Mouse (Mus musculus) layer of hippocampus, postnatal 36 days (tissue): ENCODE results near the gene Cpsf2. TPM values are rescaled to one million over a fixed set of nuclear protein-coding genes. Genes with fewer than 3 reads are reported as not detected.

Experiments used
- DNase-seq, 2 experiments: peaks; one replicate each; pipeline ENCODE4 v3.0.0; 2022
- total RNA-seq, 2 experiments: library from RNA; stranded (reverse); gene quantifications; 2 replicates each; pipeline ENCODE4 v1.2.3; 2021

The Cpsf2 gene
- total RNA-seq, 2 experiments from 2014 or later: 27.8 to 28.8 TPM

DNA sequence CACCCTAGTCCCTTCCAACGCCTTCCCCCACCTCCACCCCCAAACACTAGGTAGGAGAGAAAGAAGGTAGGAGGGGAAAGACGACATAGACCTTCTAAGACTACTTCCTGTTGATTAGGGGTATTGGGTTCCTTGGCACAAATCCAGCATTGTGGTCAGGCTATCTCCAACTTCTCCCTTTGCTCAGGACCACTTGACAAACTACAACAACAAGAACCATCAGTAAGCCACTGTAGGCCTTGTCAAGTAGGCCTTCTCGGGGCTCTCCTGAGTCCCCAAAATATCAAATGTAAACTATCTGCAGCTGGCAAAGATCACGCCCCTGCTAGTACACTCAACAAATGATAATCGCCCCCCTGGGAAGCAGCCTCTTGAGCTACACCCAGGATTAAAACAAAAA is 4.5 kb downstream of the Cpsf2 start:
- DNase-seq: no peak

- DNase-seq: no peak
Measured at GRCm38 (mm10) chr12:101981559-101981958, 5.8 kb downstream of the Cpsf2 start.

DNA sequence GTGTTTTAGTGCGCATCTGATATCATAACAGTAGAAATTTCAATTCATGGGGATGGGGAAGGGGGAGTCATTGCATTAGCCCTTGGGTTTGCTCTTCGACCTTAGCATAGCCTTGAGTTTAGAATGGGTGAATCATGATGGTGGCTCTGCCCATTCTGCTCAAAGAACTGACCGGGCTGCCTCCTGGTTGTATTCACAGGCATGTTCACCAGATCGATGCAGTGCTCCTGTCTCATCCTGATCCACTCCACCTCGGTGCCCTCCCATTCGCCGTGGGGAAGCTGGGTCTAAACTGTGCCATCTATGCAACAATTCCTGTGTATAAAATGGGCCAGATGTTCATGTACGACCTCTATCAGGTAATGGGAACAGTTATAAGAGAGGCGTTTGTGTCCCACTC is 7.2 kb downstream of the Cpsf2 start:
- no peak for DNase-seq

- no peak for DNase-seq
Measured at GRCm38 (mm10) chr12:101985110-101985509, 9.3 kb downstream of the Cpsf2 start.

GRCm38 (mm10) chr12:101987659-101988058 is 11.9 kb downstream of the Cpsf2 start:
- no peak for DNase-seq

DNA sequence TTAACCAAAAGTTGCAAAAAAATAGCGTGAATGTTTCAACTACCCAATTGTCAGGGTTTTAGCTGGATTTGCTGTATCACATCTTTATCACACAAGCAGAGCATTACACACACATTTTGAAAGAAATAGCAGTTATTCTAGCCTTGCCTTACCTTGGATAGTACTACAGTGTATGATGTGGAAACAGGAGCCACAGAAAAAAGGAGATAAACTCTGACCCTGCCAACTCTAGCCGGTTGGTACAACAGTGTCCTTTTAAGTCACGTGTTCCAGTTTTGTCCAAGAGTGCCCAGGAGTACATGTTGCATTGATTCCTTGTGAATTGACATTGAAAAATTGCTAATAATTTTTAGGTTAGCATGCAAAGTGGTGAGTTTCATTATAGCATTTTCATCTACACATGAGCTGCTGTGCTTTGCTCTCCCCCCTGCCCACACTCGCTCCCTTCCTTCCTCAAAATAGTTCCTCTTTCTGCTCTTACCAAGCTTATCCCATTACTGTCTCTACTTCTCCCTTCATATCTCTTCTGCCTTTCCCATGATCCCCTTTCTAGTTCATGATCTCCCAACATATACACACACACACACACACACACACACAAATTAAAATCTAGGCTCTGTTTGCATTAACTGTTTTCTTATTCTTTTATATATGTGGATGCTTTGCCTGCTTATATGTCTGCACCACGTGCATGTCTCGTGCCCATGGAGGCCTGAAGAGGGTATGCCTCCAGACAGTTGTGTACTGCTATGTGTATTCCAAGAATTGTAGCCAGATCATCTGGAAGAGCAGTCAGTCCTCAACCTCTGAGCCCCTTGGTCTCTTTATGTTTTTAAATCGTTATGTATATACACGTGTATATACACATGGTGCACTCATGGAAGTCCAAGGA is 19.0 kb downstream of the Cpsf2 start:
- DNase-seq: no peak

DNA sequence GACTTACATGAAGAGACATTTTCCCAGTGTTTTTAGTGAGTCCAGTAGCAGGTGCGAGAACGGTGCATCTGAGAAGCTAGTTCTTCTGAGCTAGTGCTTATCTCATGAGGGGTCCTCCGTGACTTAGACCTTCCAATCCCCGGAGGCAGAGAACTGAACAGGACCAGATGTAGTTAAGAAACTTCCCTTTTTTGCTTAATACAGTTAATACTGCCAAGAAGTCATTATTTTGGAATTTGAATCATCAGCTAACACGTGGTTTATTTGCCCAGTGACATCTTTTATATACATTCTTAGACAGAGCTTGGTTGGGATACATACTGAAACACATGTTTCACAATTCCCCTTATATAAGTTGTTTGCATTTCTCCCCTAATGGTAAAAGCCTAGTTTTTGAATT is 23.1 kb downstream of the Cpsf2 start:
- DNase-seq: no peak

DNA sequence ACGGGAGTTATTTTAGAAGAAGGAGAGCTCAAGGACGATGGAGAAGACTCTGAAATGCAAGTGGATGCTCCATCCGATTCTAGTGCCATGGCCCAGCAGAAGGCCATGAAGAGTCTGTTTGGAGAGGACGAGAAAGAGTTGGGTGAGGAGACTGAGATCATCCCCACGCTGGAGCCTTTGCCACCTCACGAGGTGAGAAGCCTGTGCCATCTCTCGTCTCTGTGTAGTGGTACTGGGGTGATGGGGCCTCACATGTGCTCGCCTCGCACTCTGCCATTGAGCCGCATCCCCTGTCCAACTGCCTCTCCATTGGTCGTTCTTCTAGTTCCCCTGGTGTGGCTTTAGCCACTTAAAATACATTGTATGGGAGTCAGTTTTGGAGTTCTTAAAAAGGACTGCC is 25.0 kb downstream of the Cpsf2 start:
- DNase-seq: no peak

- DNase-seq: no peak
Measured at GRCm38 (mm10) chr12:102008111-102008977, 32.6 kb downstream of the Cpsf2 start.

DNA sequence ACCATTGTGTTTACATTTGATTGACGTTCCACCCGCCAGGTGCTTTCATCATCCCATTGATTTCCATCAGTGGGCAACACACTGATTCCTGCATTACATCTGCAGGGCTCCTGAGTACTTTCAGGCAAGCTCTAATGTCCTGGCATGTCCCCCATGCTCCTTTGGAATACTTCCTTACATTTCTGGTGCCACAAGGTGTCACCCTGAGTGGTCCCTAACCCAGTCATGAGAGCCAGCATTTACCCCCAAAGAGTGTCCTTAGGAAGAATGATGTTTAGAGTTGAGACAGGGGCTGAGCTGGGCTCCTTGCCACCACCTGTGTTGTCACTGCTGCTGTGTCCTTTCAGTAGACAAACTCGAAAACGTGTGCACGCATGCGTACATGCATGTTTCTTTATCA is 33.8 kb downstream of the Cpsf2 start:
- no peak for DNase-seq

- DNase-seq: no peak
Measured at GRCm38 (mm10) chr12:102014411-102014810, 38.6 kb downstream of the Cpsf2 start.

DNA sequence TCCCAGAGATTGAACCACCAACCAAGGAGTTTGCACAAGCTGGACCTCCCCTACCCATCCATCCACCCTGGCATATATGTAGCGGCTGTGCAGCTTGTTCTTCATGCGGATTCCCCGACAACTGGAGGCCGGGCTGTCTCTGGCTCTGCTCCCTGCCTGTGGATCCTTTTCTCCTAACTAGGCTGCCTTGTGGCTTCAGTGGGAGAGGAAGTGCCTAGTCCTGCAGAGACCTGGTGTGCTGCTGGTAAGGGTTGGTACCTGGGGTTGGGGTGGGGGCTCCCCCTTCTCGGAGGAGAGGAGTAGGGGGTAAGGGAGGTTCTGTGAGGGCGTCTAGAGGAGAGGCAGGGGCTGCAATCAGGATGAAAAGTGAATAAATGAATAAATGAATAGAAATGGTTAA is 39.3 kb downstream of the Cpsf2 start:
- DNase-seq: no peak

DNA sequence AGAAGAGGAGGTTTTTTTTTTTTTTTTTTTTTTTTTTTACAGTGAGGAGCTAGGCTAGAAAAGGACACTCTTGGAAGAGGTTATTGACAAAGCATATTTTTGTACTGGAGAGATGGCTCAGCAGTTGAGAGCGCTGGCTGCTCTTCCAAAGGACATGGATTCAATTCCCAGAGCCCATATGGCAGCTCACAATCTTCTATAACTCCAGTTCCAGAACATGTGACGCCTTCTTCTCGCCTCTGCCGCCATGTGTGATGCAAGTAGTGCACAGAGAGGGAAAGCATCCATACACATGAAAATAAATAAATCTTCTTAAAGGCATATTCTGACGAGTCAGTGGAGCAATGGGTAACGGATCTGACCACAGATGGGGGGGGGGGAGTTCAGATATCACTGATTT is 46.1 kb downstream of the Cpsf2 start:
- no peak for DNase-seq

DNA sequence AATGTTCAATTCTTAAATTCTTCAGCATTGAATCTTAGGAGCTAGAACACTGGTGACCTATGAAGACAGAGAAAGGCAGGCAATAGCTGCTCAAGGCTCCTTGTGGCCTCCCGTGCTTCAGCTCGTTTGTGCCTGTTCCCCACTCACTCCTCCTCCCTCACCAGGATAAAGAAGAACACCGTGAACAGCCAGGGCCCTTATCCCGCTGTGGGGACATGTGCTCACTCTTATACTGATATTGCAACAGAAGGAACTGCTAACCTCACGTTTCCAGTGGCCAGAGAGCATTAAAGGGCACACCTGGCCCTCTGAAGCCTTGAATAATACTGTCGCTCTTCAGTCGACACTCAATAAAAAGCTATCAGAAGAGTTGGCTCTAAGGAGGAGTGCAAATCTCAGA is 53.4 kb downstream of the Cpsf2 start:
- DNase-seq: no peak

DNA sequence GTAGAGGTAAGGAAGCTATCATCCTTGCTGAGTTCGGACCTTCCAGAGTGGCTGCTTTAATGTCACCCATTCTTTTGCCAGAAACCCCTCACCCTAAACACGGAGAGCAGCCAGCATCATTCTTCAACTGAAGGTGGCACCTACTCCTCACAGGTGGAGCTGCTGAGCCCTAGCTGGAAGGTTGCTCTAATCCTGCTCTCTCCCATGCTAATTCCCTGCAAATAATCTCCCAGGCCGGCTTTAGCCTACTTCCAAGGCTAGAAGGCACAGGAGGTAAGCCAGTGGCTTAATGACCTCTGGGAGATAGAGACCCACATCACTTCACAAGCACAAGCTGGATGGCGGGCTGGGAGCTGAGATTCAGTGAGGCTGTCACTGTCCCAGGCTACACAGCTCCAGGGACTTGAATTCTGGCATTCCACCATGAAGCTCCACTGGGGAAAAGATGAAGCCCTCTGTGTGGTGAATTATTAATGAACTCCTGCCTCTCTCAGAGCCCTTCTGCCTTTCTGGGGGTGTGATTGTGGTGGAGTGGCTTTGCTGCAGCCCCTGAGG is 54.2 kb downstream of the Cpsf2 start:
- no peak for DNase-seq

- DNase-seq: no peak
Measured at GRCm38 (mm10) chr12:102034934-102035333, 59.1 kb downstream of the Cpsf2 start.

GRCm38 (mm10) chr12:102039861-102040260 is 64.1 kb downstream of the Cpsf2 start:
- no peak for DNase-seq

GRCm38 (mm10) chr12:102041699-102042098 is 65.9 kb downstream of the Cpsf2 start:
- DNase-seq: no peak

DNA sequence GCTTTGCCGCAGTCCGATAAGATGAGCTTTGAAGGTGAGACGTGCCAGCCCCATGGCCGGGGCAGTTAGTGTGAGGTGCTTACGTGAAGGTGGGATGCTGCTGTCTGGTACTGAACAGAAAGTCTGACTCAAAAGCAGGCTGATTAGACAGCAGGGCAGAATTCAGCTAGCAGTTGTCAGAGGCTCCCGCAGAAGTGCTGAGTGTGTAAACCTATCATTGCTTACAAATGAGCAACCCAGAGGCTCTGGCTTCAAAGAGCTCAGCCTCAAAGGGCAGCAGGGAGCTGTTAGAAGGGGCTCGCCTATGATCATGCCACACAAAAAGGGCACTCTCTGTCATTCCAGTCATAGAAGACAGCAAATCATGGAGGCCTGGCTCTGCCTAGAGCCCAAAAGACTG is 66.5 kb downstream of the Cpsf2 start:
- DNase-seq: no peak

- no peak for DNase-seq
Measured at GRCm38 (mm10) chr12:102043840-102044239, 68.1 kb downstream of the Cpsf2 start.

DNA sequence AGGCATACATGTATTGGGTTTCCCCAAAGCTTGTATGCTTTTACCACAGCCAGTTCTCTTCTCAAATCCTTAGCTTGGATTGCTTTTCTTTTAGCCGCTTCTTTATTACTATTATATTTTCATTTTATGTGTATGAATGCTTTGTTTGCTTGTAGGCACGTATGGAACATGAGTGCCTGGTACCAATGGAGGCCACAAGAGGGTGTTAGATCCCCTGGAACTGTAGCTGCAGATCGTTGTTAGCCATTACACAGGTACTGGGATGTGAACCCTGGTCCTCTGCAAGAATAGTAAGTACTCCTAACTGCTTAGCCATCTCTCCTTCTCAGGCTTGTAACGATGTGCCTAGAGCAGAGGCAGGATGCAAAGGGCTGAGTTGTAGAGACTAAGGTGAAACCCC is 78.4 kb downstream of the Cpsf2 start:
- DNase-seq: no peak

DNA sequence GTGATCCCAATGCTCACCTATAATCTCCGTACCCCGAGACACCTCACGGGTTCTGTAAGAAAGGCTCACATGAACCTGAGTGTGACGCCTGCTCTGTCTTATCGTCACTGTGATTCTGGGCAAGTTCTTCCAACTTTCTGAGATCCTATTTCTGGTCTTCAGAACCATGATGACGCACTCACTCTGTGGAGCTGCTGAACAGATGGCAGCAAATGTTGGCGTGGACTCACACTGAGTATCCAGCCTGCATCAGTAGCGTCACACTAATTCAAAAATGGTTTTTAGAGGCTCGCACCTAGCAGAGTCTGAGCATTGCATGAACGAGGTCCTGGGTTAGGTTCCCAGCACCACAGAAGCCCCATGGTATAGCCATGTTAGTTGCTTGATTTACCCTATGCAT is 80.0 kb downstream of the Cpsf2 start:
- DNase-seq: peak; percentile 50 to 57
